Mouse (Mus musculus) myocyte (in vitro differentiated cells): Measurements from ENCODE around the gene Dhx16.

ENCODE experiments used
- CEBPB ChIP-seq: IDR thresholded peaks from 2 replicates; pipeline ENCODE4 v1.6.1; 2011; ENCODE audit warnings: mild to moderate bottlenecking, moderate library complexity; ENCODE audit not compliant: poor library complexity, insufficient read depth, severe bottlenecking
- MAX ChIP-seq: IDR thresholded peaks from one replicate; pipeline ENCODE4 v1.6.1; 2011; ENCODE audit warnings: low read depth, mild to moderate bottlenecking, control low read depth
- MYOG ChIP-seq, 3 experiments: IDR thresholded peaks; one replicate each; pipeline ENCODE4 v1.6.1; 2011; ENCODE audit warnings: control low read depth in 2 of 3, low read depth in 2 of 3, mild to moderate bottlenecking in 2 of 3; ENCODE audit not compliant: insufficient read length in 2 of 3, control insufficient read depth in 1 of 3, insufficient read depth in 1 of 3
- POLR2A ChIP-seq: IDR thresholded peaks from one replicate; pipeline ENCODE4 v1.6.1; 2011; ENCODE audit warnings: low read depth, mild to moderate bottlenecking, control low read depth, moderate library complexity; ENCODE audit not compliant: insufficient read length
- SRF ChIP-seq: IDR thresholded peaks from one replicate; pipeline ENCODE4 v1.6.1; 2011; ENCODE audit warnings: low read depth; ENCODE audit not compliant: control insufficient read depth, insufficient read length
- TCF12 ChIP-seq: IDR thresholded peaks from one replicate; pipeline ENCODE4 v1.6.1; 2011; ENCODE audit warnings: mild to moderate bottlenecking, control low read depth; ENCODE audit not compliant: poor library complexity, insufficient read depth, severe bottlenecking
- USF1 ChIP-seq: IDR thresholded peaks from one replicate; pipeline ENCODE4 v1.6.1; 2011; ENCODE audit warnings: low read depth, mild to moderate bottlenecking, control low read depth, moderate library complexity

- TF ChIP-seq MAX (no peak), POLR2A (no peak), TCF12 (no peak), SRF (no peak), USF1 (no peak), MYOG (IDR thresholded peaks at IDR 0.05; ENCODE audit: control insufficient read depth in 1 of 3, insufficient read depth in 1 of 3, insufficient read length in 2 of 3, low read depth in 2 of 3) (no peak), CEBPB (no peak)
Measured at GRCm38 (mm10) chr17:35927471-35927870, 47.9 kb downstream of the Dhx16 start.
